Mouse (Mus musculus): ENCODE measurements around the gene Gm10521. TPM values are rescaled to one million over a fixed set of nuclear protein-coding genes. Genes with fewer than 3 reads are reported as not detected.

Gm10521 gene
- polyA plus RNA-seq, 2 experiments = 0.16 TPM; not detected in 1

GRCm38 (mm10) chr1:171904011-171904410 lies 8.5 kb downstream of the Gm10521 start:
- Histone ChIP-seq H3K9me3 (ENCODE audit: control insufficient read depth, low read length) (no peaks in the 10 kb centered on the region), H3K9ac (ENCODE audit: low read depth, low read length, severe bottlenecking) (no peak overlapping the region), H3K36me3 (ENCODE audit: control insufficient read depth, insufficient read depth, low read length) (no peaks in the 10 kb centered on the region), H3K27me3 (ENCODE audit: control insufficient read depth, insufficient read depth, low read length) (no peaks in the 10 kb centered on the region), H3K27ac (replicated peaks; ENCODE audit: low read depth, low read length) (no peak overlapping the region), H3K4me2 (replicated peaks; ENCODE audit: low read depth, low read length, severe bottlenecking) (no peak overlapping the region), H3K4me1 (ENCODE audit: control insufficient read depth, insufficient read depth, low read length) (no peaks in the 10 kb centered on the region), H3K4me3 (replicated peaks; ENCODE audit: low read length) (no peak overlapping the region)
- DNase-seq (ENCODE audit: low spot score) (no peak), ATAC-seq (ENCODE audit: low FRiP score, low read depth) (no peak)
- no peak for TF ChIP-seq POLR2A (IDR thresholded peaks at IDR 0.05; ENCODE audit: borderline replicate concordance, extremely low read depth, insufficient read depth, insufficient read length)
- WGBS = 71% methylated on average over 1 of the region's 1 CpGs

DNA sequence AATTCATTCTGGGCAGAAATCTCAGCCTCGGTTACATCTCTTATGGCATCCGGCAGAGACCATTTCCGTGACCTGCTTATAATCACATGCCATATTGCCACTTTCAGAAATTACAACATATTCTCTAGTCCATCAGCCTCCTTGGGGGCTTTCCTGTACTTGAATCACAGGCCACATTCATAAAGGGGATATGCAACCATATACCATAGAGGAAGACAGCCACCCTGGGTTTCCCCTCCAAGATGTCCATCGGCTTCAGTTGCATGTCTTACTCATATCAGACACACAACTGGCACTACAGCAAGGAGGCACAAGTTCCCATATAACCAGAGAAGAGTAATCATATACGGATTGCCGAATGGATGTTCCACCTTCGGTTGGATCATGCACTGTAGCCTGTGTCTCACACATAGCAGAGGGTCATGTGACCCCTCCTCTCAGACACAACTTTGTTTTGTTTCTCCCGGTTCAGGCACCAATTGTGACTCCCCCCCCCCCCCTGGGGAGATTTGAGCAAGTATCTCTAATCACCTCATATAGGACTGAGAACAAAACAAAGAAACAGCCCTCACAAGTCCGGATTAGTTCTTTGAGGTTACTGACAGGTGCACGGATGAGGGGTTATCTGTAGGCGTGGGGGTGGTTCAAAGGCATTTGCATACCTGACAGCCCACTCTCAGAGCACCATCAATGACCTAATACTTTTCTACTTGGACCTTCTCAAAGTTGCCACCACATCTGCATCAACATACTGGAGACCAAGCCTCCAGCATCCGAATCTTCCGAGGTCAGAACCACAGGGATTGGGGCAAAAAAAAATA lies 20.4 kb downstream of the Gm10521 start:
- no peak for TF ChIP-seq POLR2A (IDR thresholded peaks at IDR 0.05; ENCODE audit: borderline replicate concordance, extremely low read depth, insufficient read depth, insufficient read length)
- ATAC-seq (ENCODE audit: low FRiP score, low read depth) (no peak), DNase-seq (ENCODE audit: low spot score) (no peak)
- WGBS = 87% methylated on average over 13 of the region's 13 CpGs
- Histone ChIP-seq H3K9me3 (ENCODE audit: control insufficient read depth, low read length) (no peaks in the 10 kb centered on the region), H3K36me3 (ENCODE audit: control insufficient read depth, insufficient read depth, low read length) (no peaks in the 10 kb centered on the region), H3K4me1 (ENCODE audit: control insufficient read depth, insufficient read depth, low read length) (no peaks in the 10 kb centered on the region), H3K27me3 (ENCODE audit: control insufficient read depth, insufficient read depth, low read length) (no peaks in the 10 kb centered on the region), H3K4me2 (replicated peaks; ENCODE audit: low read depth, low read length, severe bottlenecking) (no peak overlapping the region), H3K9ac (ENCODE audit: low read depth, low read length, severe bottlenecking) (no peak overlapping the region), H3K4me3 (replicated peaks; ENCODE audit: low read length) (no peak overlapping the region), H3K27ac (replicated peaks; ENCODE audit: low read depth, low read length) (no peak overlapping the region)

DNA sequence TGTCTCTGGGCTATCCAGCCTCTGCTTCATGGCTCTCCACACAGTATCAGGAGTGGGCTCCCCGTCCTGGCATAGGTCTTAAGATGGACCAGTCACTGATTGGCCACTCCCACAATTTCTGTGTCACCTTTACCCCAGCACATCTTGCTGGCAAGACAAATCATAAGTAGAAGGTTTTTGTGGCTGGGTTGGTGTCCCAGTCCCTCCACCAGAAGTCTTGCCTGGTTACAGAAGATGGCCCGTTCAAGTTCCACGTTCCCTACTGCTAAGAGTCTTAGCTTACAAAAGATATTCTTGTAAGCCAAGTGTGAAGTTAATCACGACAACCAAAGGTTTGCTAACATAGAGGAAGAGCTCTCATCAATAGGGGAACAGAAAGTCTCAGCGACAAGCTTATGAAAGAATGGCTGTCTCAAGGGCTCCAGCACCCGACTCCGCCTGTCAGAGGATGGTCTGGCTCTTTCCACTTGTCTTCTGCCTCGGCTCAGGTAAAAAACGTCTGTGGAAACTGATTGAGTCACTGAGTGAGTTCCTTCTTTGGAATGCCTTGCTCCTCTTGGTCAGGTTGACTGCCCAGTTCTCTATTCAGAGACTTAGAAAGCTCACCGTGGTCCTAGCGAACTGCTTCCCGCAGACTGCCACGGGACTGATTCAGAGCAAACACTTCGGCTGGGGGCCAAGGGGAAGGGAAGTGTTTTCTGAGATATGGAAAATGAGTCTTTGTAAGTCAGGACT lies 22.0 kb downstream of the Gm10521 start, which contains the start of gene Slamf6:
Gene Slamf6 (plus strand): TSS at position 211 of the 735 bp plus-strand sequence.
- DNase-seq (ENCODE audit: low spot score) (no peak), ATAC-seq (ENCODE audit: low FRiP score, low read depth) (no peak)
- Histone ChIP-seq H3K9ac (ENCODE audit: low read depth, low read length, severe bottlenecking) (no peak within 1 kb of the TSS), H3K27me3 (ENCODE audit: control insufficient read depth, insufficient read depth, low read length) (no peaks in the 10 kb centered on the region), H3K4me3 (replicated peaks; ENCODE audit: low read length) (no peak within 1 kb of the TSS), H3K4me1 (ENCODE audit: control insufficient read depth, insufficient read depth, low read length) (no peaks in the 10 kb centered on the region), H3K36me3 (ENCODE audit: control insufficient read depth, insufficient read depth, low read length) (no peaks in the 10 kb centered on the region), H3K27ac (replicated peaks; ENCODE audit: low read depth, low read length) (no peak within 1 kb of the TSS), H3K4me2 (replicated peaks; ENCODE audit: low read depth, low read length, severe bottlenecking) (no peak within 1 kb of the TSS), H3K9me3 (ENCODE audit: control insufficient read depth, low read length) (no peaks in the 10 kb centered on the region)
- WGBS = 83% methylated on average over 14 of the region's 14 CpGs
- TF ChIP-seq POLR2A (IDR thresholded peaks at IDR 0.05; ENCODE audit: borderline replicate concordance, extremely low read depth, insufficient read depth, insufficient read length) = no peak

GRCm38 (mm10) chr1:171918136-171918920 lies 22.9 kb downstream of the Gm10521 start:
- no peaks in the 10 kb centered on the region for H3K36me3 ChIP-seq (ENCODE audit: control insufficient read depth, insufficient read depth, low read length)
- 88% methylated on average over 12 of the region's 12 CpGs for WGBS
- no peak overlapping the region for H3K27ac ChIP-seq (replicated peaks; ENCODE audit: low read depth, low read length)
- no peak overlapping the region for H3K4me3 ChIP-seq (replicated peaks; ENCODE audit: low read length)
- ATAC-seq (ENCODE audit: low FRiP score, low read depth) = no peak
- H3K27me3 ChIP-seq (ENCODE audit: control insufficient read depth, insufficient read depth, low read length) = no peaks in the 10 kb centered on the region
- no peak for TF ChIP-seq POLR2A (IDR thresholded peaks at IDR 0.05; ENCODE audit: borderline replicate concordance, extremely low read depth, insufficient read depth, insufficient read length)
- no peaks in the 10 kb centered on the region for H3K4me1 ChIP-seq (ENCODE audit: control insufficient read depth, insufficient read depth, low read length)
- DNase-seq (ENCODE audit: low spot score) = no peak
- no peaks in the 10 kb centered on the region for H3K9me3 ChIP-seq (ENCODE audit: control insufficient read depth, low read length)
- no peak overlapping the region for H3K4me2 ChIP-seq (replicated peaks; ENCODE audit: low read depth, low read length, severe bottlenecking)
- no peak overlapping the region for H3K9ac ChIP-seq (ENCODE audit: low read depth, low read length, severe bottlenecking)

DNA sequence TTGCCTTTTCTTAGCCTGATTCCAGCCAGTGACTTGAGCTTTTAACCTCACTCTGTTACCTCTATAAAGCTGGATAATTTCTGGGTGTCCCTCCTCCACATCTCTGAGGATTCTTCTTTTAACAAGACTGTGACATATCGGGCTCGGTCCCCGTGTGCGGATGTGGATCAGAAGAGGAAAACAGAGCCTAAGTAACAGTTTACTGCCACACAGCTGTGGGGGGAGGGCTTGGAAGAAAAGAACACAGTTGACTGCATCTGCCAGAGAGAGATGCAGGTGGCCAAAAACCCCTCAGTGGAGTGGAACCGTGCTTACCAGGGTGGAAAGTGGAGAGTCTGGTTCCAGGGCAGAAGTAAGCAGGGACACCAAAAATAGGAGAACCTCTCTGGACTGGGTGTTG lies 23.7 kb downstream of the Gm10521 start:
- Histone ChIP-seq H3K27ac (replicated peaks; ENCODE audit: low read depth, low read length) (no peak overlapping the region), H3K9ac (ENCODE audit: low read depth, low read length, severe bottlenecking) (no peak overlapping the region), H3K4me1 (ENCODE audit: control insufficient read depth, insufficient read depth, low read length) (no peaks in the 10 kb centered on the region), H3K36me3 (ENCODE audit: control insufficient read depth, insufficient read depth, low read length) (no peaks in the 10 kb centered on the region), H3K4me2 (replicated peaks; ENCODE audit: low read depth, low read length, severe bottlenecking) (no peak overlapping the region), H3K9me3 (ENCODE audit: control insufficient read depth, low read length) (no peaks in the 10 kb centered on the region), H3K27me3 (ENCODE audit: control insufficient read depth, insufficient read depth, low read length) (no peaks in the 10 kb centered on the region), H3K4me3 (replicated peaks; ENCODE audit: low read length) (no peak overlapping the region)
- 83% methylated on average over 5 of the region's 5 CpGs for WGBS
- ATAC-seq (ENCODE audit: low FRiP score, low read depth) (no peak), DNase-seq (ENCODE audit: low spot score) (no peak)
- TF ChIP-seq POLR2A (IDR thresholded peaks at IDR 0.05; ENCODE audit: borderline replicate concordance, extremely low read depth, insufficient read depth, insufficient read length) = no peak

All from limb, embryonic 14.5 days (tissue).